Mouse (Mus musculus): ENCODE results near the gene Csf2.

DNA sequence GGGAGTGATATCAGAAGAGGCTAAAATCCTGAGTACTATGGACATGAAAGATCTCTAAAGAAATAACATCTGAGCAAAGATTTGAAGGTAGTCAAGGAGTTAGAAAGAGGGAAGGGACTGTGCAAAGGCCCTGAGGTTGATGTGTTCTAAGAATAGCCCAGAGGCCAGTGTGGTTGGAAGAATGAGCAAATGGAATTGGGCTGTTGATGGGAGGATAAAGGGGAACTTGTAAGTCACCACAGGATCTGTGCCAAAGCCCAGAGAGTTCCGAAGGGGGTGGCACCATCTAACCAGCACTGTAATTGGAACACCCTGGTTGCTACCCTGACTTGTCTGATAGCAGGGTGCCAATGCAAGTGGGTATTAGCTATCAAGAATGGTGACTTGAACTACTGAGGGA, 30.3 kb downstream of the Csf2 start:
- TF ChIP-seq CTCF (IDR thresholded peaks at IDR 0.05; ENCODE audit: control insufficient read depth, insufficient read depth, insufficient replicate concordance, low read depth, low read length) = no peak
- no peak for TF ChIP-seq POLR2A (IDR thresholded peaks at IDR 0.05; ENCODE audit: control insufficient read depth, low read depth, low read length)
